Mouse (Mus musculus): ENCODE results near the gene Atg16l2. TPM values are rescaled to one million over a fixed set of nuclear protein-coding genes. Genes with fewer than 3 reads are reported as not detected.

Gene Atg16l2
- polyA plus RNA-seq (2014; fragmentation: Illumina TruSeq; extraction: RNeasy Lipid Tissue Mini Kit (QIAGEN cat#74804); ENCODE audit: low read depth, low replicate concordance), result 1.9 TPM

GRCm38 (mm10) chr7:101301881-101302456 lies at the start of gene Atg16l2:
Atg16l2 (minus strand) TSS chr7:101302251.

GRCm38 (mm10) chr7:101347767-101348270 lies 45.8 kb upstream of the Atg16l2 start, which contains the start of gene Arap1:
Arap1 (plus strand) TSS chr7:101348067.

DNA sequence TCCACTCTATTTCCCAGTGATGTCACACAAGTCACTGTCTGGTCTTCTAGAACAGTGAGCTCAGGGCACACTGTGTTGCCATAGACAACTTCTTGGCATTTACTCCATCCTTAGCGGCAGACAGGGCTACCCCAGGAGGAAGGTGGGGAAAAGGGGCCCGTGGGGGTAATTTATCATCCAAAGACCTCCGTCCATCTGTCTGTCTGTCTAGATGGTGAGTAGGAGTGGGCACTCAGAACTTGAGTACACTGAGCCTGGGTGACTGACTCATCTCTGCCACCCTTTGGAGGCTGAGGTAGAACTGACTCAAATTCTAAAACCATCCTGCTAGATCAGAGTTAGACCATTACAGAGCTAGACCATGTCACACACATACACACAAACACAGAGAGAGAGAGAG lies 15.0 kb upstream of the Atg16l2 start, which contains the start of gene Stard10:
Gene Stard10 (plus strand): TSS at position 73 of the 400 bp plus-strand sequence.

Other genes starting within 250 kb of the Atg16l2 start
- 63.3 TPM for gene Fchsd2, start 209.4 kb downstream of the Atg16l2 start, polyA plus RNA-seq (2014; fragmentation: Illumina TruSeq; extraction: RNeasy Lipid Tissue Mini Kit (QIAGEN cat#74804); ENCODE audit: low read depth, low replicate concordance)
- 2.6 TPM for gene Stard10, start 14.8 kb upstream of the Atg16l2 start, polyA plus RNA-seq (2014; fragmentation: Illumina TruSeq; extraction: RNeasy Lipid Tissue Mini Kit (QIAGEN cat#74804); ENCODE audit: low read depth, low replicate concordance)
- gene Arap1, start 45.8 kb upstream of the Atg16l2 start, polyA plus RNA-seq (2014; fragmentation: Illumina TruSeq; extraction: RNeasy Lipid Tissue Mini Kit (QIAGEN cat#74804); ENCODE audit: low read depth, low replicate concordance), result 1.6 TPM
- not detected for gene Gm45837, start 108.6 kb upstream of the Atg16l2 start, polyA plus RNA-seq (2014; fragmentation: Illumina TruSeq; extraction: RNeasy Lipid Tissue Mini Kit (QIAGEN cat#74804); ENCODE audit: low read depth, low replicate concordance)
- 16.9 TPM for gene Pde2a, start 119.4 kb upstream of the Atg16l2 start, polyA plus RNA-seq (2014; fragmentation: Illumina TruSeq; extraction: RNeasy Lipid Tissue Mini Kit (QIAGEN cat#74804); ENCODE audit: low read depth, low replicate concordance)

All from adrenal gland, adult 10 weeks (tissue).